Mouse (Mus musculus): ENCODE measurements at regions not wholly inside any gene's neighbourhood (a gene's known extent, or its start where the extent isn't known, plus 50 kb on each side); places are given as distances from the start of the nearest gene placed in this dataset.
"Not testable (repeated sequence)": the region's sequence is repeated elsewhere in the genome, so short reads cannot be mapped to it uniquely, and the experiment has no call there.

DNA sequence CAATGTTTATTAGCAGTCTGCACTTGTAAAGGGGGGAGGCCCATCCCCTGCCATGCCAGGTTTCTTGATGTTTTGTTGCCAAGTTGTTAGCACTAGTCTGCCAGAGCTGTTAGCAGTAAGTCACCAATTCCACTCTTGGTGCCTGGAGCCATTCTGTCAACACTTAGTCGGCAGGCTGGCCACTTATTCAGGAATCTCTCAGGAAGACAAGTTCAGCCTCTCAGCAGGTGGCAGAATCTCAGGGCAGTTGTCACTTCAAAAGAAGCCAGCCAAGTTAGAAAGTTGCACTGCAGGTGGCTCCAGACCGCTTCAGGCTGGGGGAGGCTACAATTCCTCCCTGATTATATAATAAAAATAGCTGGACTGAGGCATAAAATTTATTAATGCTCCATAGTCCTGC is 424.2 kb downstream of the Cdh10 start:
- ATAC-seq (ENCODE audit: extremely low read depth, insufficient number of reproducible peaks, low FRiP score, low TSS enrichment); H3K27ac ChIP-seq (replicated peaks); H3K27me3 ChIP-seq (replicated peaks); H3K9ac ChIP-seq; H3K4me1 ChIP-seq; H3K4me2 ChIP-seq; H3K9me3 ChIP-seq; H3K36me3 ChIP-seq; H3K4me3 ChIP-seq: not testable (repeated sequence)
- 40% methylated on average over 2 of the region's 2 CpGs for WGBS

DNA sequence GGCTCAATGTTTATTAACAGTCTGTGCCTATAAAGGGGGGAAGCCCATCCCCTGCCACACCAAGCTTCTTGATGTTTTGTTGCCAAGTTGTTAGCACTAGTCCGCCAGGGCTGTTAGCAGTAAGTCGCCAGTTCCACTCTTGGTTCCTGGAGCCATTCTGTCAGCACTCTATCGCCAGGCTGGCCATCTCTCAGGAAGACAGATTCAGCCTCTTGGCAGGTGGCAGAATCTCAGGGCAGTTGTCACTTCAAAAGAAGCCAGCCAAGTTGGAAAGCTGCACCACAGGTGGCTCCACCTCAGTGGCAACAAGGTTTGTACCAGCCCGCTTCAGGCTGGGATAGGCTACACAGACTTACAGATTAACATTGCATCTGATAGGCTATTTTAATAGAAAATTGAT is 428.7 kb downstream of the Cdh10 start:
- H3K36me3 ChIP-seq, result no peaks in the 10 kb centered on the region
- H3K27ac ChIP-seq (replicated peaks), result no peak overlapping the region
- no peak for ATAC-seq (ENCODE audit: extremely low read depth, insufficient number of reproducible peaks, low FRiP score, low TSS enrichment)
- H3K4me2 ChIP-seq, result no peak overlapping the region
- H3K9me3 ChIP-seq, result no peaks in the 10 kb centered on the region
- no peak overlapping the region for H3K9ac ChIP-seq
- H3K4me3 ChIP-seq, result no peak overlapping the region
- no peaks in the 10 kb centered on the region for H3K4me1 ChIP-seq
- WGBS, result 53% methylated on average over 4 of the region's 4 CpGs
- H3K27me3 ChIP-seq (replicated peaks), result no peaks in the 10 kb centered on the region

DNA sequence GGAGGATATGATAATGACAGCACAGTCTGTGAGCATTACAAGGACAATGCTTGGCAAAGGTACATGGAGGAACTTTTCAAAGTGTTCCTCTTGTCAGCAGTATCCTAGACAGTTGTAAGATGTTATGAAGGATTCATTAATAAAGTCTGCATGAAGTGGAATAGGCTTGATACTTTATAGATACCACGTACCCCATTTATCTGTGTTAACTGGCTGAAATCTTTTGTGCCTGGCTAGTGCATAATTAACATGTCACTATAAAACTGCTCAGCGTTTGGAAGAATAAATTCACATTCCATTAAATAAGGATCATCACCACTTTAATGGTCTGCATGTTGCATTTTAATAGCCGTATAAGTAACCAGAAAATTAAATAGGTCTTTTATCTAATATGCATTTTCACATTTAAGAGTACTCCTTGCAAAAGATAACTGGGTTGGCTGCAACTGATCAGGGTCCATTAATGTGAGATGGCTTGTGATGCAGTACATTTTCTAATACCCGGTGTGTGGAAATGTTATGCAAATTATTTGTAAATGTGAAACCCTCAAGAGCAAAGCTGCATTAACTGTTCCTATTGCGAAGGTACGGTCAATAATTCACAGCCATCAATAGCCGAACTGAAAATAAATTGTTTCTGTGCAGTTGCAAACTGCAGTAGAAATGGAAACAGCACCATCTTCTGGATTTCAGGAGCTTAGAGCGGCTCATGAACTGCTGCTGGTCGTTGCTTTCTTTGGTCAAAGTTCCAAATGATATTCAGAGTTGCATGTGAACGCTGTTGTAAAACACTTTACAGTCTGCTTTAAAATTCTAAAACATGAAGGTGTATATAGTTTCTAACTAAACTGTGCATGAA is 457.4 kb downstream of the Cdh10 start:
- H3K4me2 ChIP-seq, result peak overlapping the region; percentile 45
- H3K36me3 ChIP-seq, result no peaks in the 10 kb centered on the region
- H3K9ac ChIP-seq, result no peak overlapping the region
- WGBS, result 45% methylated on average over 10 of the region's 10 CpGs
- no peak for ATAC-seq (ENCODE audit: extremely low read depth, insufficient number of reproducible peaks, low FRiP score, low TSS enrichment)
- H3K4me1 ChIP-seq, result no peaks in the 10 kb centered on the region
- H3K4me3 ChIP-seq, result no peak overlapping the region
- H3K9me3 ChIP-seq, result no peaks in the 10 kb centered on the region
- no peak overlapping the region for H3K27ac ChIP-seq (replicated peaks)
- no peaks in the 10 kb centered on the region for H3K27me3 ChIP-seq (replicated peaks)

DNA sequence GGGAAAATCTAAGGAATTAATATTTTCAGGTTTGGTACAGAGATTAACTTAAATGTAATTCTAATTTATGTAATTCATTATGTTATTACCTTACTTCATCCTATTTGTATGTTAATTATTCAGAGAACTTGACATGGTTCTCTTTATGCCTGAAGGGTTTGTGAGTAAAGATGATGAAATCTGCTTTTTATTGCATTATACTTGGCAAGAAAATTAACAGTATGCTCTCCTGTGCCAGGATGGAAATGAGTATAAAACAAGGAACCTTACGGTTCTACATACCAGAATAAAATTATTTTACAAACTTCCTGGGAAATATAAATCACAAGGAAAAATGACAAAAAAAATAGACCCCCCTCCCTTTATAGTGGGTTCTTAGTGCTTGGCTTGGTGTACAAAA is 497.6 kb downstream of the Cdh10 start:
- Histone ChIP-seq H3K27me3 (replicated peaks) (no peaks in the 10 kb centered on the region), H3K4me1 (no peaks in the 10 kb centered on the region), H3K4me2 (no peak overlapping the region), H3K27ac (replicated peaks) (no peak overlapping the region), H3K9ac (no peak overlapping the region), H3K36me3 (no peaks in the 10 kb centered on the region), H3K9me3 (no peaks in the 10 kb centered on the region), H3K4me3 (no peak overlapping the region)
- WGBS, result 88% methylated on average over 1 of the region's 1 CpGs
- no peak for ATAC-seq (ENCODE audit: extremely low read depth, insufficient number of reproducible peaks, low FRiP score, low TSS enrichment)

DNA sequence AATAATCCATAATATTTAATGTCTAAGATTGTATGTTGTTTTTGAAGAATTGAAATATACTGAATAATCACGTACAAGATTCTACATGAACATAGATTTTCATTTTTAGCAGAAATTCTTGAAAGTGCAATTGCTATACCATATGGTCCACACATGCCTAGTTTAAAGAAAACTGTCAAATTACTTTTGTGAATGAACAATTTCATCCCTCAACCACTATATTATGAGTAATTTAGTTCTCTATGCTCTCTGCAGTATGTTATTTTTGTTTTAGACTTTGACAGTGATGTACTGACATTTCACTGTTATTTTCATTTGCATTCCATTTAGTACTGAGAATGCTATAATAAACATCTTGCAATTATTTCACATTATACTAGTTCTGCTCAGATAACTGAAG is 537.6 kb downstream of the Cdh10 start:
- H3K4me2 ChIP-seq, result no peak overlapping the region
- H3K4me3 ChIP-seq, result no peak overlapping the region
- no peaks in the 10 kb centered on the region for H3K4me1 ChIP-seq
- ATAC-seq (ENCODE audit: extremely low read depth, insufficient number of reproducible peaks, low FRiP score, low TSS enrichment), result no peak
- 63% methylated on average over 1 of the region's 1 CpGs for WGBS
- H3K9me3 ChIP-seq, result no peaks in the 10 kb centered on the region
- H3K27me3 ChIP-seq (replicated peaks), result no peaks in the 10 kb centered on the region
- no peak overlapping the region for H3K9ac ChIP-seq
- no peak overlapping the region for H3K27ac ChIP-seq (replicated peaks)
- H3K36me3 ChIP-seq, result no peaks in the 10 kb centered on the region

DNA sequence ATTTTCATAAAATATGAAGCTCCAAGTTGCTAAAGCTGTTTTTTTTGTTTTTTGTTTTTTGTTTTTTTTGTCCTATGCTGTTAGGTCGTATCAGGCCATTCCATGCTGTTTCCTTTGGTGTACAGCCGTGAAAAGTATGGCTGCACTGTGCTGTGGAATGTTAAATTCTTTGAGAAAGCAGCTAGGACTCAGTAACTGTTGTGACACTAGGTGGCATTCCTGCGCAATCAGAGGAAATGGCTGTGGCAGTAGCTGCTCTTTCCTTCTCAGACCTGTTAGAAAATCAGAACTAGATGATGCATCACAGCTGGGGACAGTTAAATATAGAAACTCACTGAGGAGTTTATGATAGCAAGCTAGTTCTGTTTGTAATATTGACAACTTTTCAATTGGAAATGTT is 541.9 kb downstream of the Cdh10 start:
- no peak overlapping the region for H3K9ac ChIP-seq
- H3K4me2 ChIP-seq, result no peak overlapping the region
- no peak overlapping the region for H3K4me3 ChIP-seq
- H3K4me1 ChIP-seq, result no peaks in the 10 kb centered on the region
- no peaks in the 10 kb centered on the region for H3K36me3 ChIP-seq
- no peaks in the 10 kb centered on the region for H3K9me3 ChIP-seq
- WGBS, result 24% methylated on average over 3 of the region's 3 CpGs
- no peak for ATAC-seq (ENCODE audit: extremely low read depth, insufficient number of reproducible peaks, low FRiP score, low TSS enrichment)
- H3K27ac ChIP-seq (replicated peaks), result no peak overlapping the region
- H3K27me3 ChIP-seq (replicated peaks), result no peaks in the 10 kb centered on the region

DNA sequence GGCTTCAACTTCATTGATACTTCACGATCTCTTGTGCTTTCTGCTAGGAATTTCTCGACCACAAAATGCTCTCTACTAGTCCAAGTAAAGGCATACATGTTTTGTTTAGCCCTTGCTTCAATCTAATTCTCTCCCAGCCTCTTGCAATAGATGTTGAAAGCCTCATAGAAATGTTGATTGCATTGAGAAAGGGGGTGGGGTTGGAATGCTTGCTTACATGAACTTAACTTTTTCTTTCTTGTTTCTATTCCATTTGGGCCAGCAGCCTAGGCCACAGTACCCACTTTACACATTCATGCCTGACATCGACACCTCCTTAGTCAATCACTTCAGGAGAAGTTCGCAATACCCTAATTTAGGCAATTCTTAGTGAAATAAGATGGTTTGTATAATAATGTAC is 571.2 kb downstream of the Cdh10 start:
- no peak for ATAC-seq (ENCODE audit: extremely low read depth, insufficient number of reproducible peaks, low FRiP score, low TSS enrichment)
- Histone ChIP-seq H3K36me3 (no peaks in the 10 kb centered on the region), H3K4me1 (no peaks in the 10 kb centered on the region), H3K9ac (no peak overlapping the region), H3K4me3 (no peak overlapping the region), H3K27ac (replicated peaks) (no peak overlapping the region), H3K9me3 (no peaks in the 10 kb centered on the region), H3K27me3 (replicated peaks) (no peaks in the 10 kb centered on the region), H3K4me2 (no peak overlapping the region)
- 72% methylated on average over 4 of the region's 4 CpGs for WGBS

DNA sequence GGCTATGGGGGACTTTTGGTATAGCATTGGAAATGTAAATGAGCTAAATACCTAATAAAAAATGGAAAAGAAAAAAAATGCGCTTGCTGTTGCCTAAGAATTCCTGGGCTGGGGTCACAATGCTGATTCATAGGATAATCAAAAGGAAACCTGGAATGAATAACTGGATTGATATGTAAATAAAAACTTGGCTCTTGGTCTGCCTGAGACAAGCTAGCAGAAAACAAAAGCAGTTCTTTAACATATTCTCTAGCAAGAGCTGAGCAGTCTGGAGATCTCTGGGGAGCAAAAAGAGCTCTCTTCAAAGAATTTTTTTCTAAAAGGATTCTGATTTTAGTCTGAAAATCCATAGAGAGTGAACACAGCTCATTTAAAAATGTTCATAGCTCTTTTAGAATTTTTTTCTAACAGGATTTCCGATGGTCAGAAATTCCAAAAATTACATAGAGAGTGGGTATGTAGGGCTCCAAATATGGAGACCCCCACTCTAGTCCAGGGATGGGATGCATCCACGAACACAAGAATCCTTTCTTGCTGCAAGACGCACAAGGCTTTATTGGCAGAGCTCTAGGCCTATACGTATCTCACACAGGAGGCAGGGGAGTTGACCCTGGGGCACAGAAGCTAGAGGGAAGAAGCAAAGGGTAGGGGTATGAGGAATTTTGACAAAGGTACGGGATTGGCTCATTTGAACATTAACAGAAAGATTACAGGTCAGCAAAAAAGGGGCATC is 572.7 kb downstream of the Cdh10 start:
- Histone ChIP-seq H3K9ac (no peak overlapping the region), H3K4me1 (no peaks in the 10 kb centered on the region), H3K27me3 (replicated peaks) (no peaks in the 10 kb centered on the region), H3K4me2 (no peak overlapping the region), H3K9me3 (no peaks in the 10 kb centered on the region), H3K4me3 (no peak overlapping the region), H3K27ac (replicated peaks) (no peak overlapping the region), H3K36me3 (no peaks in the 10 kb centered on the region)
- 72% methylated on average over 6 of the region's 6 CpGs for WGBS
- no peak for ATAC-seq (ENCODE audit: extremely low read depth, insufficient number of reproducible peaks, low FRiP score, low TSS enrichment)

DNA sequence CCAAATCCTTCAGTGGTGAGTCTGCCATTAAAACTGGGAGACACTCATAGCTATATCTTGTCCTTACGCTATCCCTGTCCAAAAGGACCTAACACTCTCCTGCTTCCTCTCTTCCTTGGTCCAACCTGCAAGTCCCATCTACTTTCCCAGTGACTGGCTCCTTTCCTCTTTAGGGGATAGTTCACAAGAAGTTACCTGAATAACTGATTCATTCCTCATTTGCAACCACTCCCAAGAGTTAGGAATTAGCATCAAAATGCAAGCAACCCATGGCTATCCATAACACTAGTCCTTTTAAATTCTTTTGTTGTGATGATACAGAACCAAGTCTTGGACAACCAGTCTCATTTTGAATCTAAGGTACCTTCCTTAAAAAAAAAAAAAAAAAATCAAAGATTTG is 576.9 kb downstream of the Cdh10 start:
- H3K27ac ChIP-seq (replicated peaks), result no peak overlapping the region
- no peak overlapping the region for H3K4me3 ChIP-seq
- no peaks in the 10 kb centered on the region for H3K4me1 ChIP-seq
- no peaks in the 10 kb centered on the region for H3K9me3 ChIP-seq
- no peak overlapping the region for H3K4me2 ChIP-seq
- H3K27me3 ChIP-seq (replicated peaks), result no peaks in the 10 kb centered on the region
- 75% methylated on average over 1 of the region's 1 CpGs for WGBS
- no peak overlapping the region for H3K9ac ChIP-seq
- no peaks in the 10 kb centered on the region for H3K36me3 ChIP-seq
- ATAC-seq (ENCODE audit: extremely low read depth, insufficient number of reproducible peaks, low FRiP score, low TSS enrichment), result no peak
